Mouse (Mus musculus) cerebellum, postnatal 10 days (tissue): ENCODE data around the gene Lasp1.

ENCODE experiments used
- DNase-seq, 2 experiments: peaks; one replicate each; pipeline ENCODE4 v3.0.0; 2021; ENCODE audit warnings: mixed read lengths in 2 of 2

Gene Lasp1

GRCm38 (mm10) chr11:97811569-97812362 lies 13.0 kb downstream of the Lasp1 start:
- DNase-seq = peak in 1 of 2 experiments; percentile 35

DNA sequence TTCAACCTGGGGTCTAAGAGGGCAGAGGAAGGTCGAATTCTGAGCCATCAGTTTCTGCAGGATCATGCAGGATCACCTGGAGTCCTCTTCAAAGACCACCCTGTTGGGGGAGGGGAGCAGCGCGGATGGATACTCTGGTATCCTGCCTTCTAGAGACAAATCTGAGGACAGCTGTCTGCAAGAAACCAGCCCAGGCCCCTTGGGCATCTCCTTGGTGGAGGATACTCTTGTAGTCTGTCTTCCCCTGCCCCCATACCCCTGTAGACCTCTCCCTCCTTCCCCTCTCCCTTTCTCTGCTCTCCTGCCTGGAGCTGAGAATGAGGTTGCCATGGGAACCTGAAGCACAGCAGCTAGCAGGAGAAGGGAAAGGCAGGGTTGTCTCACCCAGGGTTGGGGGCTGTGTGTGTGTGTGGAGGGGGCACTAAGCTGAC lies 13.7 kb downstream of the Lasp1 start:
- peak; percentile 58 to 63 for DNase-seq

GRCm38 (mm10) chr11:97813085-97813484 lies 14.3 kb downstream of the Lasp1 start:
- no peak for DNase-seq

DNA sequence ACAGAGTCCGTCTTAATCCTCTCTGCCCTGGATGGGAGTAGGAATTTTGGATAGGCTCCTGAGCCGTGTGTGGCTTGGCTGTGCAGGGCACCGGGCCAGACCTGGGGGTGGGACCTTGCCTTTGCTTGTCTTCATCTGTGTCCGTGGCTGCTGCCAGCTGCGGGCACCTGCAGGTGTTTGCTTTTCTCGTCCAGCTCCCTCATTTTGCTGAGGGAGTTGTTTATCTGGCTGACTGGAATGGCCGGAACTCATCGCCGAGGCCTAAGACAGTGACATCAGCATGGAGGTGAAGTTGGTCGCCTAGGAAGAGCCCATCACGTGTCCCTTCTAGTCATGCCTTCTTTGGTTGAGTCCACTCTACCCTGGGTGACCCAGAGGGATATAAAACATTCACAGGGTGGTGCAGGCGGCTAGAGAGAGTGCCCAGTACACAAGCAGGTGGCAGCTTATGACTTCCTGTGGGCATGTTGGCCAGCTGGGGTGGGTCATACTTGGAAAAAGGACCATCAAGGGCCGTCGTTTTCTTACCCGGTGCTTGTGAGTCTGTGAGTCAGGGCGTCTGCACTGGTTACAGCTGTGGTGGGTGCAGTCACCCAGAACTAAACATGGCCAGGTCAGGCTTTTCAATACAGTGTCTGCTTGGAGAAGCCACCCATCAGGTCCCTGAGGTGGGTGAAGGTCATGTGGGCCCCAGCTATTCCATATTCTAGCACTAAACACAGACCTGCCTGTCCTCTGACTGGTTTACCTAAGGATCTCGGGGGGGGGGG lies 15.1 kb downstream of the Lasp1 start:
- peak; percentile 61 to 73 for DNase-seq

GRCm38 (mm10) chr11:97815736-97816135 lies 16.9 kb downstream of the Lasp1 start:
- no peak for DNase-seq

DNA sequence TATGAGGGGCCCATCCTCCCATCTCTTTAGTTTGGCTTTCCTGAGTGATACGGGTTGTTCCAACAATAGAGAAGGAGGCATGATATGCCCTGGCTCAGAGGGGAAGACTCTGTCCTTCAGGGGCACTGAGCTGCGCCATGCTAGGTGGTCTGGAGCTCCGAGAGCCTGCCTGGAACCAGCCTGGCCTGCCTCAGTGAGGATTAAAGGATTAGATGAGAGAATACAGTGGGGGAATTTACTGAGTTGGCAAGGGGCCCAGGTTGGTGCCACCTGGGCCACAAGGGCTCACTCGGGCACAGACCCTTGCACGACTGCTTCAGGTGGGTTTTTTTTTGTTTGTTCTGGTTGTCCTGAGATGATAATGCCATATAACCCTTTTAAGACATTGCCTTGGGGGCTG lies 17.4 kb downstream of the Lasp1 start:
- peak; percentile 50 to 57 for DNase-seq

- no peak for DNase-seq
These were observed 18.1 kb downstream of the Lasp1 start for GRCm38 (mm10) chr11:97816916-97817315.

DNA sequence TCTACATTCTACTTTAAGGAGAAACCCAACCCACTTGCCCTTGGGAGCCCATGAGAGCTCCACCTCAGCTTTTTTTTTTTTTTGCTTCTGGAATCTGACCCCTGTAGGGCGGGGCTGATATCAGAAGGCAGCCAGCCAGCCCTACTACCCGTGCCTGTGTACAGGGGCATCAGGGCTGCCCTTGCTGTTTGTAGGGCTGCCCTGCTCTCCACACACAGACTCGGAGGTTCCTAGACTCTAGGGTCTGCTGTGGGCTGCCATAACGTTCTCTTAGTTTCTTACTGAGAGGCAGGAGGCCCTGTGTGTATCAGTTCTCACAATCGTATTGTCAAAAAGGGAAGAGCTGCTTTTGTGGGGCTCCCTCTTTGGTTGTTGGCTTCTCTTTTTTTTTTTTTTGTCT lies 18.6 kb downstream of the Lasp1 start:
- DNase-seq = no peak

DNA sequence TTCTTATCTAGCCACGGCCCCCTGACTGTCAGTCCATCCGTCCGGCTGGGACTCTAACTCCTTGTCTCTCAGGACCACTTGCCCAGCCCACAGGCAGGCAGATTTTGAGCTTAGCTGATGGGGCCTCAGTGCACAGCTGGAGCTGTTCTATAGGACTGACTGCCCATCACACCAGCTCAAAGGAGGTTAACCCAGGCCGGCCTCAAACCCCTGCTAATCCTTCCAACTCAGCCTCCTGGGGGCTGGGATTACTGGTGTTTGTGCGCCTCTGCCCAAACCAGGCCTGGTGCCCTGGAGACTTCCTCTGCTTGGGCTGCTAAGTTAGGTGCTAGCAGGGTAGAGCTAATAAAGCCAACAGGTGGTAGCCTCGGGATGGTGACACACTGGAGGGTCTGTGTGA lies 19.2 kb downstream of the Lasp1 start:
- peak in 1 of 2 experiments; percentile 33 for DNase-seq

GRCm38 (mm10) chr11:97818571-97818970 lies 19.8 kb downstream of the Lasp1 start:
- peak; percentile 75 to 81 for DNase-seq

DNA sequence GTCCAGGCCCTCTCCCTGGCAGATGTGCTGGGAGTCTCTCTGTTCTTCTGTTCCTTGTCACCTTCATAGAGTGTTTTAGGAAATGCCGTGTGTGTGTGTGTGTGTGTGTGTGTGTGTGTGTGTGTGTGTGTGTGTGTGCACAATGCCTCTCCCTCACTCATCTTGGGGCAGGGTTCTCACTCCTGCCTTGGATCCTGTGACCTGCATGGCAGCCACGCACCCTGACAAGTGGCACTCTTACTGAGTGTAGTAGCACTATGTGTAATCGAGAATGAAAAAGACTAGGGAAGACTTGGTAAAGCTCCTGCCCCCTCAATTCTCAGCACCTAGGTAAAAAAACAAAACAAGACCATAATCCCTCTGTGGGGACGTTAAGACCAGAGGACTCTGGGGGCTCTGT lies 20.3 kb downstream of the Lasp1 start:
- no peak for DNase-seq

GRCm38 (mm10) chr11:97819923-97820322 lies 21.1 kb downstream of the Lasp1 start:
- no peak for DNase-seq

- peak; percentile 65 to 71 for DNase-seq
These were observed 22.0 kb downstream of the Lasp1 start for GRCm38 (mm10) chr11:97820840-97821239.

DNA sequence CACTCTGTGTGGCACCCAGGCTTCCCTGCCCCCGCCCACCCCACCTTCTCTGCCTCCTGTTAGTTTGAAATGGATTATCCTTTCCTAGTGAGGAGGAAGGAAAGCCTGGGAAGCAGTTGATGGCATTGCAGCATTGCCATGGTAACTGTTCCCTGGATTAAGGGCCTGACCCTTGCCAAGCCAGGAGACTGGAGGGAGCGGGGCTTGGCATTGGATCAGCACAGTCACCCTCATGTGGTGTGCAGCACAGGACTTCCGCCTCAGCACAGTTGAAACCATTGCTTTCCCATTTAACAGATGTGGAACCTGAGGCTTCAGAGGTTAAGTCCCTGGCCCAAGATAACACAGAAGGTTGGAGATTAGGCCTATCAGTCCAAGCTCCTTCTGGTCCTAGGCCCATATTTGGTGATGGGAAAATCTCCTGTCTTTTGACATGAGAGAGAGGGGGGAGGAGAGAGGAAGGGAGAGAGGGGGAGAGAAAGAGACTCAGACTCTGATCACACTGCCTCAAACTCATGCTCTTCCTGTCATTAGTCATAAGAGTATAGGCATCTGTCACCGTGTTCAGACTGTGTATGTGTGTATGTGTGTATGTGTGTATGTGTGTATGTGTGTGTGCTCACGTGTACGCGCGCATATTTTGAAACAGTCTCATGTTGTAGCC lies 22.7 kb downstream of the Lasp1 start:
- peak; percentile 48 to 61 for DNase-seq

- peak; percentile 80 for DNase-seq
These were observed 24.2 kb downstream of the Lasp1 start for GRCm38 (mm10) chr11:97822840-97823603.

GRCm38 (mm10) chr11:97824168-97824567 lies 25.4 kb downstream of the Lasp1 start:
- DNase-seq = no peak

DNA sequence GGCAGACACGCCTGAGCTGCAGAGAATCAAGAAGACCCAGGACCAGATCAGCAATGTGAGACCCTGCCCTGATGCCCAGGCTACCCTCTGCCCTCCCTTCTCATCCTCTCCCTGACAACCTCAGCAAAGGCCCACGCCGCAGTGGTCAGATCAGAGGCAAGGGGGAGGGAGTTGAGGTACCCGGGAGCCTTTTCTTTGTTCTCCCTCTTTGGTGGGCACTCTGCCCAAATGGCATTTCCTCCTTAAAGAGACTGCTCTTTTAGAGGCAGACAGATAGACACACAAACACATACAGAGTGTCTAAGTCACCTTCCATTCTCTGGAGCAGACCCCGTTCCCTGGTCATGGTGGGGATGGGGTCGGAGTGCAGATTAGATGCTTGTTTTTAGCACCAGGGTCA lies 26.1 kb downstream of the Lasp1 start:
- DNase-seq = peak in 1 of 2 experiments; percentile 34

DNA sequence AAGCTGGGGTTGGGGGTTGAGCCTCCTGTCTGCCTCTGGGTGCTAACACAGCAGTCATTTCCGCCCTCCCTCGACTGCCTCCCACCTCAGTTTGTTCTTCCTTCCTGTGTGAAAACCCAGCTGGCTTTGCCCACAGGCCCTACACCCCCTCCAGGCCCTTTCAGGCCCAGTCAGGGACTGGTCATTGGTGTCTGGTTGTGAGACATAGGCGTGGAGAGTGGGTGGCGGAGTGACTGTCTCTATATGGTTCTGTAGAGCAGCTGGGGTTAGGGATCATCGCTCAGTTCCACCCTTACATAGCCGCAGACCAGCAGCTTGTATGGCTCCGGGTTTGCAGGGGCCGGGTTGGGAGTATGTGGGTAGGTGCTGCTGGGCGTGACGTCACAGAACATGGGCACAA lies 26.5 kb downstream of the Lasp1 start:
- DNase-seq = no peak

- no peak for DNase-seq
These were observed 27.2 kb downstream of the Lasp1 start for GRCm38 (mm10) chr11:97825971-97826370.

- no peak for DNase-seq
These were observed 27.6 kb downstream of the Lasp1 start for GRCm38 (mm10) chr11:97826414-97826813.

- DNase-seq = no peak
These were observed 28.9 kb downstream of the Lasp1 start for GRCm38 (mm10) chr11:97827654-97828053.

DNA sequence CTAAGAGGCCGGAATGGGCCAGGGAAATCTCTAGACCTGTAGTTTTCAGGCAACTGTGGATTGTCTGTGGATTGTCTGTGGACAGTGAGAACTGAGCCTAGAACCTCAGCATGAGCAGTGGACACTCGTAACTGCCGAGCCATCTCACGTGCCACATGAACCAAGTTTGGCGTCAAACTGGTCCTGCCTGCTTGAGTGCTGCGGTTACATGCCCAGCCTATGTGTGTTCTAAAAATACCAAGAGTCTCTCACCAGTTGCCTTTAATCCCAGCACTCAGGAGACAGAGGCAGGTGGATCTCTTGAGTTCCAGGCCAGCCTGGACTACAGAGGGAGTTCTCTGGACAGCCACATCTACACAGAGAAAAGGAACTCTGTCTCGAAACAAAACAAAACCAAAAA lies 30.6 kb downstream of the Lasp1 start:
- DNase-seq = peak in 1 of 2 experiments; percentile 1
